Mouse (Mus musculus): Measurements from ENCODE around the gene Tmem254b. TPM values are rescaled to one million over a fixed set of nuclear protein-coding genes. Genes with fewer than 3 reads are reported as not detected.
"Not testable (repeated sequence)": the region's sequence is repeated elsewhere in the genome, so short reads cannot be mapped to it uniquely, and the experiment has no call there.

Gene Tmem254b
- polyA plus RNA-seq, 1 experiment from 2014 or later, result 23.7 TPM

GRCm38 (mm10) chr14:26165266-26165665 is 41.6 kb downstream of the Tmem254b start:
- not testable (repeated sequence) for ATAC-seq (ENCODE audit: insufficient number of reproducible peaks, low FRiP score)
- no CpG with 5 or more reads among the region's 12 CpGs for WGBS

GRCm38 (mm10) chr14:26162423-26162822 is 44.4 kb downstream of the Tmem254b start:
- not testable (repeated sequence) for H3K4me2 ChIP-seq; H3K4me3 ChIP-seq; H3K27ac ChIP-seq (ENCODE audit: poor library complexity, severe bottlenecking); H3K9ac ChIP-seq; H3K36me3 ChIP-seq; H3K4me1 ChIP-seq (replicated peaks); H3K9me3 ChIP-seq (replicated peaks); H3K27me3 ChIP-seq (replicated peaks); ATAC-seq (ENCODE audit: insufficient number of reproducible peaks, low FRiP score)
- no CpG with 5 or more reads among the region's 5 CpGs for WGBS

More at GRCm38 (mm10) chr14:26165266-26165665, 41.6 kb downstream of the Tmem254b start:
- H3K27me3 ChIP-seq (replicated peaks); H3K4me2 ChIP-seq; H3K4me1 ChIP-seq (replicated peaks); H3K27ac ChIP-seq (ENCODE audit: poor library complexity, severe bottlenecking); H3K36me3 ChIP-seq; H3K9me3 ChIP-seq (replicated peaks); H3K4me3 ChIP-seq; H3K9ac ChIP-seq: not testable (repeated sequence)

GRCm38 (mm10) chr14:26161156-26161555 is 45.7 kb downstream of the Tmem254b start:
- H3K4me3 ChIP-seq; H3K4me1 ChIP-seq (replicated peaks); H3K27me3 ChIP-seq (replicated peaks); H3K4me2 ChIP-seq; H3K36me3 ChIP-seq; H3K27ac ChIP-seq (ENCODE audit: poor library complexity, severe bottlenecking); ATAC-seq (ENCODE audit: insufficient number of reproducible peaks, low FRiP score); H3K9me3 ChIP-seq (replicated peaks); H3K9ac ChIP-seq: not testable (repeated sequence)
- WGBS, result no CpG with 5 or more reads among the region's 9 CpGs

GRCm38 (mm10) chr14:26156032-26156431 is 50.8 kb downstream of the Tmem254b start:
- not testable (repeated sequence) for H3K4me2 ChIP-seq; H3K9ac ChIP-seq; H3K27me3 ChIP-seq (replicated peaks); H3K27ac ChIP-seq (ENCODE audit: poor library complexity, severe bottlenecking); H3K4me3 ChIP-seq; H3K36me3 ChIP-seq; ATAC-seq (ENCODE audit: insufficient number of reproducible peaks, low FRiP score); H3K4me1 ChIP-seq (replicated peaks); H3K9me3 ChIP-seq (replicated peaks)
- WGBS, result no CpG with 5 or more reads among the region's 7 CpGs

Other genes starting within 250 kb of the Tmem254b start
- gene Duxbl1, start 228.5 kb downstream of the Tmem254b start, polyA plus RNA-seq (2016; fragmentation: Nextera tagmentation; extraction: Ambion mirVana), result 0.54 and 1.2 TPM in 2 replicates
- 1.4 and 2.2 TPM in 2 replicates for gene Gm9780, start 164.3 kb downstream of the Tmem254b start, polyA plus RNA-seq (2016; fragmentation: Nextera tagmentation; extraction: Ambion mirVana)
- 25.0 and 29.2 TPM in 2 replicates for gene Tmem254c, start 139.7 kb downstream of the Tmem254b start, polyA plus RNA-seq (2016; fragmentation: Nextera tagmentation; extraction: Ambion mirVana)
- gene Cphx2, start 125.5 kb downstream of the Tmem254b start, polyA plus RNA-seq (2016; fragmentation: Nextera tagmentation; extraction: Ambion mirVana), result not detected in 2 replicates
- not detected in 2 replicates for gene Cphx3, start 124.7 kb downstream of the Tmem254b start, polyA plus RNA-seq (2016; fragmentation: Nextera tagmentation; extraction: Ambion mirVana)
- gene Duxbl2, start 88.7 kb downstream of the Tmem254b start, polyA plus RNA-seq (2016; fragmentation: Nextera tagmentation; extraction: Ambion mirVana), result 0.57 and 1.1 TPM in 2 replicates
- gene Plac9b, start 24.6 kb downstream of the Tmem254b start, polyA plus RNA-seq (2016; fragmentation: Nextera tagmentation; extraction: Ambion mirVana), result 3.7 and 4.6 TPM in 2 replicates
- gene Duxbl3, start 50.9 kb upstream of the Tmem254b start, polyA plus RNA-seq (2016; fragmentation: Nextera tagmentation; extraction: Ambion mirVana), result 0.46 and 1.6 TPM in 2 replicates